Mouse (Mus musculus): ENCODE data around the gene Nmral1. TPM values are rescaled to one million over a fixed set of nuclear protein-coding genes. Genes with fewer than 3 reads are reported as not detected.
A peak's percentile ranks its signal among the peaks of the same experiment; 100 is the strongest.

Gene Nmral1
- polyA plus RNA-seq, 1 experiment from 2014 or later = 37.2 TPM

- H3K27me3 ChIP-seq (replicated peaks) = no peaks in the 10 kb centered on the region
- no peak overlapping the region for H3K4me3 ChIP-seq
- H3K9me3 ChIP-seq (replicated peaks) = no peaks in the 10 kb centered on the region
- no peak overlapping the region for H3K4me2 ChIP-seq
- 84% methylated on average over 2 of the region's 2 CpGs for WGBS
- 0 out of 2 replicates have a peak, but pooled peaks cover under 1% of the 10 kb centered on the region for H3K36me3 ChIP-seq
- H3K27ac ChIP-seq (ENCODE audit: poor library complexity, severe bottlenecking) = no peak overlapping the region
- H3K9ac ChIP-seq = no peak overlapping the region
- H3K4me1 ChIP-seq (replicated peaks) = no peaks in the 10 kb centered on the region
- no peak for ATAC-seq (ENCODE audit: insufficient number of reproducible peaks, low FRiP score)
Measured at GRCm38 (mm10) chr16:4736262-4736661, 17.1 kb upstream of the Nmral1 start.

DNA sequence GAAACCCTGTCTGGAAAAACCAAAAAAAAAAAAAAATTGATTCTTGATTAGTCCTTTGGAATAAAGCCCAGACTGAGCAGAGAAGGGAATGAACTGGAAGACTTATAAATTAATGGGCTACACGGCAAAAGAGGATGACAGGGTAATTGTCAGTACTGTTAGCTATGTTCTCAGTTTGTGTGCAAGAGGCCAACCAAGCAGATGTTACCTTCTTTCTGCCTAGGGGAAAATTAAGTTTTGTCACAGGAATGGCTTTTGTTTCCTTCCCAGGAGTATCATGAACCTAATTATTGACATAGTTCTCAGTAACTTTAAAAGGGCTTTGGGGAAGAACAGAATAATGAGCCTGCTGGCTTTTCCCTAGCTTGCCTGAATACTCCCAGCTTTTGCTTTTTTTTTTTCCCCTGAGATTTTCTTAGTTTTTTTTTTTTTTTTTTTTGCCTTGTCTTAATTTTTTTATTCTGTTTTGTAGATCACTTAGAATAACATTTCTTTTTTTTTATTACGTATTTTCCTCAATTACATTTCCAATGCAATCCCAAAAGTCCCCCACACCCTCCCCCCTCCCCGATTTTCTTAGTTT, 11.7 kb upstream of the Nmral1 start:
- Histone ChIP-seq H3K9ac (no peak overlapping the region), H3K4me2 (no peak overlapping the region), H3K9me3 (replicated peaks) (no peaks in the 10 kb centered on the region), H3K27ac (ENCODE audit: poor library complexity, severe bottlenecking) (no peak overlapping the region), H3K36me3 (no peaks in the 10 kb centered on the region), H3K27me3 (replicated peaks) (no peaks in the 10 kb centered on the region), H3K4me1 (replicated peaks) (peaks cover 11% of the 10 kb centered on the region), H3K4me3 (no peak overlapping the region)
- 83% methylated on average over 3 of the region's 3 CpGs for WGBS
- ATAC-seq (ENCODE audit: insufficient number of reproducible peaks, low FRiP score) = no peak

DNA sequence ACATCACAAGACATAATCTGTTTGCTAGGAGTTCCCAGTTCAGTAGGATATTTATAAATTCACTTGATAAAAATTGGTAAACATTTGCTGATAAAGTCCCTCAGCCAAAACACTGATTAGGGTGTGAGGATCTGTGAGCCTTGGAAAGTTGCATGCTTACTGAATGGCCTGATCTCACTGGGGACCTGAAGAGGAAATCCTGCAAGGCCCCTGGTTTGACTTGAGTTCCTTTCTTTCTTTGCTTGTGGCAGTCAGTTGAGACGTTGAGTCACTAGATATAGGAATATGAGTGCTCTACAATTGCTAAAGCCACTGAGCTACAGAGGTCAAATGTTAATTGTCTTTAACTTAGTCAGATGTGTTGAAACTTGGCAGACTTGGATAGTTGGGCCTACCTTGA, 8.8 kb upstream of the Nmral1 start:
- Histone ChIP-seq H3K36me3 (no peaks in the 10 kb centered on the region), H3K9ac (no peak overlapping the region), H3K27me3 (replicated peaks) (no peaks in the 10 kb centered on the region), H3K4me1 (replicated peaks) (peaks cover 11% of the 10 kb centered on the region), H3K9me3 (replicated peaks) (no peaks in the 10 kb centered on the region), H3K4me3 (no peak overlapping the region), H3K4me2 (peak overlapping the region; percentile 50), H3K27ac (ENCODE audit: poor library complexity, severe bottlenecking) (no peak overlapping the region)
- no peak for ATAC-seq (ENCODE audit: insufficient number of reproducible peaks, low FRiP score)
- 48% methylated on average over 1 of the region's 1 CpGs for WGBS

DNA sequence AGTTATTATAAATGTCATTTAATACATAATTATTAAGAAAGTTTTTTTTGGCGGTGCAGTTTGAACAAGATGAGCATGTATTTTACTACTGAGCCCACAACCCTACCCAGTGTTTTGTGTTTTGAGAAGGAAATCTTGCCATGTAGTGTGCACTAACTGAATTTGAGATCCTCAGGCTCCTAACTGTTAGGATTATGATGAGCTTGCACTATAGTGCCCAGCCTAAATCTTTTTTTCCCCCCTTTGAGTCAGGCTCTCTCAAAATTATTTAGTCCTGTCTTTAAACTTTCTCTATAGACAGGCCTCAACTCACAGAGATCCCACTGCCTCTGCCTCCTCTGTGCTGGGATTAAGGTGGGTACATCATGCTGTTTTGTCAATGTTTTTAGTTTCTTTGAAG, 8.4 kb upstream of the Nmral1 start:
- Histone ChIP-seq H3K4me1 (replicated peaks) (peaks cover 11% of the 10 kb centered on the region), H3K9ac (no peak overlapping the region), H3K27ac (ENCODE audit: poor library complexity, severe bottlenecking) (no peak overlapping the region), H3K36me3 (no peaks in the 10 kb centered on the region), H3K9me3 (replicated peaks) (no peaks in the 10 kb centered on the region), H3K4me3 (no peak overlapping the region), H3K4me2 (peak overlapping the region; percentile 50), H3K27me3 (replicated peaks) (no peaks in the 10 kb centered on the region)
- WGBS = 94% methylated on average over 1 of the region's 1 CpGs
- ATAC-seq (ENCODE audit: insufficient number of reproducible peaks, low FRiP score) = no peak

- H3K9ac ChIP-seq = peak overlapping the region; percentile 92
- ATAC-seq (ENCODE audit: insufficient number of reproducible peaks, low FRiP score) = peak; percentile 78
- peak overlapping the region; percentile 88 for H3K4me2 ChIP-seq
- peak overlapping the region; percentile 79 for H3K4me3 ChIP-seq
- H3K27ac ChIP-seq (ENCODE audit: poor library complexity, severe bottlenecking) = peak overlapping the region; percentile 92
- H3K4me1 ChIP-seq (replicated peaks) = peaks cover 11% of the 10 kb centered on the region
- no peaks in the 10 kb centered on the region for H3K36me3 ChIP-seq
- H3K27me3 ChIP-seq (replicated peaks) = no peaks in the 10 kb centered on the region
- no peaks in the 10 kb centered on the region for H3K9me3 ChIP-seq (replicated peaks)
- under 1% methylated on average over 40 of the region's 40 CpGs for WGBS
Measured at GRCm38 (mm10) chr16:4726528-4727128, 7.5 kb upstream of the Nmral1 start.

GRCm38 (mm10) chr16:4725780-4726527, 6.8 kb upstream of the Nmral1 start, which contains the start of gene Hmox2:
Hmox2 (plus strand) TSS chr16:4726361.
- peak; percentile 96 for ATAC-seq (ENCODE audit: insufficient number of reproducible peaks, low FRiP score)
- peaks cover 11% of the 10 kb centered on the region for H3K4me1 ChIP-seq (replicated peaks)
- no peaks in the 10 kb centered on the region for H3K27me3 ChIP-seq (replicated peaks)
- H3K9ac ChIP-seq = peak within 1 kb of the TSS; percentile 92
- no peaks in the 10 kb centered on the region for H3K9me3 ChIP-seq (replicated peaks)
- H3K36me3 ChIP-seq = no peaks in the 10 kb centered on the region
- peak within 1 kb of the TSS; percentile 92 for H3K27ac ChIP-seq (ENCODE audit: poor library complexity, severe bottlenecking)
- peak within 1 kb of the TSS; percentile 79 for H3K4me3 ChIP-seq
- H3K4me2 ChIP-seq = peak within 1 kb of the TSS; percentile 88
- 5% methylated on average over 35 of the region's 35 CpGs for WGBS

GRCm38 (mm10) chr16:4725266-4725665, 6.1 kb upstream of the Nmral1 start:
- Histone ChIP-seq H3K9me3 (replicated peaks) (no peaks in the 10 kb centered on the region), H3K4me2 (no peak overlapping the region), H3K36me3 (no peaks in the 10 kb centered on the region), H3K4me1 (replicated peaks) (peaks cover 11% of the 10 kb centered on the region), H3K27ac (ENCODE audit: poor library complexity, severe bottlenecking) (no peak overlapping the region), H3K4me3 (no peak overlapping the region), H3K9ac (no peak overlapping the region; the same call in 1 of the 2 replicates), H3K27me3 (replicated peaks) (no peaks in the 10 kb centered on the region)
- WGBS = 73% methylated on average over 4 of the region's 4 CpGs
- ATAC-seq (ENCODE audit: insufficient number of reproducible peaks, low FRiP score) = no peak

DNA sequence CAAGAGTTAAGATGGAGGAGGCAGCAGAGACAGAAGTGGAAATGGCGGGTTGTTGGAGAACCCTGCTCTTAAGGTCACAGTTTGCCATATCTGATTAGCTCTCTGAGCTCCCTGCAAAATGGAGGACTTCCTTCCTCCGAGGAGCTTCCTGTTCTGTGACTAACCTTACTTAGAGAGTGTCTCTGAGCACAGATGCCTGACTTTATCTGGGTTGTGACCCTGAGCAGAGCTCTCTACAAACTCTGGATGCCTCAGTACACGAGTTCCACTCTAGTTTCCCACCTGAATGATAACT, 3.7 kb upstream of the Nmral1 start:
- H3K27me3 ChIP-seq (replicated peaks) = no peaks in the 10 kb centered on the region
- H3K27ac ChIP-seq (ENCODE audit: poor library complexity, severe bottlenecking) = no peak overlapping the region
- WGBS = 45% methylated on average over 3 of the region's 3 CpGs
- no peak for ATAC-seq (ENCODE audit: insufficient number of reproducible peaks, low FRiP score)
- no peaks in the 10 kb centered on the region for H3K36me3 ChIP-seq
- no peak overlapping the region for H3K9ac ChIP-seq
- H3K9me3 ChIP-seq (replicated peaks) = no peaks in the 10 kb centered on the region
- peaks cover 5% of the 10 kb centered on the region for H3K4me1 ChIP-seq (replicated peaks)
- H3K4me3 ChIP-seq = no peak overlapping the region
- H3K4me2 ChIP-seq = no peak overlapping the region

GRCm38 (mm10) chr16:4722128-4722914, 3.2 kb upstream of the Nmral1 start:
- WGBS = 71% methylated on average over 7 of the region's 7 CpGs
- Histone ChIP-seq H3K4me1 (replicated peaks) (no peaks in the 10 kb centered on the region), H3K36me3 (no peaks in the 10 kb centered on the region), H3K27me3 (replicated peaks) (no peaks in the 10 kb centered on the region), H3K9ac (no peak overlapping the region), H3K4me2 (no peak overlapping the region), H3K4me3 (no peak overlapping the region), H3K27ac (ENCODE audit: poor library complexity, severe bottlenecking) (no peak overlapping the region), H3K9me3 (replicated peaks) (no peaks in the 10 kb centered on the region)
- no peak for ATAC-seq (ENCODE audit: insufficient number of reproducible peaks, low FRiP score)

GRCm38 (mm10) chr16:4717866-4718265, 1.3 kb downstream of the Nmral1 start:
- peaks cover 35% of the 10 kb centered on the region for H3K36me3 ChIP-seq
- no peak overlapping the region for H3K27ac ChIP-seq (ENCODE audit: poor library complexity, severe bottlenecking)
- H3K27me3 ChIP-seq (replicated peaks) = no peaks in the 10 kb centered on the region
- H3K4me2 ChIP-seq = peak overlapping the region; percentile 77
- peak overlapping the region; percentile 59 for H3K4me3 ChIP-seq
- WGBS = 73% methylated on average over 3 of the region's 3 CpGs
- no peak overlapping the region for H3K9ac ChIP-seq
- no peak for ATAC-seq (ENCODE audit: insufficient number of reproducible peaks, low FRiP score)
- no peaks in the 10 kb centered on the region for H3K9me3 ChIP-seq (replicated peaks)
- no peaks in the 10 kb centered on the region for H3K4me1 ChIP-seq (replicated peaks)

Measured in heart, embryonic 12.5 days (tissue).